Mouse (Mus musculus) small intestine, adult 2 months (tissue): ENCODE data around the gene Kcnmb1.

Source experiments
- CTCF ChIP-seq: fragments of 200-500 bp; IDR thresholded peaks from 2 replicates; pipeline ENCODE4 v1.5.1; 2012; ENCODE audit warnings: low read depth, mild to moderate bottlenecking, control low read depth, inconsistent platforms, low read length, moderate library complexity, mixed read lengths; ENCODE audit not compliant: insufficient replicate concordance, insufficient read length; ENCODE audit errors: extremely low read depth
- POLR2A ChIP-seq: fragments of 200-500 bp; IDR thresholded peaks from 2 replicates; pipeline ENCODE4 v1.6.1; 2012; ENCODE audit warnings: low read depth, mild to moderate bottlenecking, control low read depth, inconsistent platforms, low read length, moderate library complexity

- TF ChIP-seq POLR2A (no peak), CTCF (no peak)
Observed at GRCm38 (mm10) chr11:33944786-33945328, 18.0 kb upstream of the Kcnmb1 start.
